Mouse (Mus musculus): ENCODE measurements around the gene Dohh. TPM values are rescaled to one million over a fixed set of nuclear protein-coding genes. Genes with fewer than 3 reads are reported as not detected.

The Dohh gene
- polyA plus RNA-seq, 1 experiment from 2014 or later = 90.4 TPM

DNA sequence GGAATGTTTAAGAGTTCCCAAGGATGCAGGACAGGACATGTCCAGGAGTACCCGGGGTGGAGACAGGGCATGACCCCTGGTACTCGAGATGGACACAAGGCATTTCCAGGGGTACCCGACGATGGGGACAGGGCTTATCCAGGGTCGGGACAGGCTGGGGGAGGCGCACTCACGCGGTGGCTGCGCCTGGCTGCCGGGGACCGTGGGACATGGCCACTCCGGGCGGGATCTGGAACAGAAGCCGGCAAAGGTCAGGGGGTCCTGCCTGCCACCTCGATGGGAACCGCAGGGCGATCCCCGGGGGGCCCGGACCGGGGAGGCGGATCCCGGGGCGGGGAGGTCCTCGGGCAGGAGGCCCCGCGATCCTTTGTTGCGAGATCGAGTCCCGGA, 34.3 kb upstream of the Dohh start:
- Histone ChIP-seq H3K4me1 (peaks cover 20% of the 10 kb centered on the region), H3K36me3 (replicated peaks) (no peaks in the 10 kb centered on the region), H3K27me3 (replicated peaks) (peaks cover 13% of the 10 kb centered on the region), H3K4me2 (peak overlapping the region; percentile 86), H3K27ac (no peak overlapping the region), H3K4me3 (peak overlapping the region; percentile 60), H3K9me3 (no peaks in the 10 kb centered on the region), H3K9ac (peak overlapping the region; percentile 41)
- under 1% methylated on average over 29 of the region's 29 CpGs for WGBS
- peak; percentile 25 for ATAC-seq (replicated peaks)

- Histone ChIP-seq H3K36me3 (replicated peaks) (no peaks in the 10 kb centered on the region), H3K4me2 (peak within 1 kb of the TSS; percentile 86), H3K4me1 (peaks cover 20% of the 10 kb centered on the region), H3K27me3 (replicated peaks) (peaks cover 9% of the 10 kb centered on the region), H3K9me3 (no peaks in the 10 kb centered on the region), H3K9ac (peak within 1 kb of the TSS; percentile 46), H3K27ac (peak within 1 kb of the TSS; percentile 72), H3K4me3 (peak within 1 kb of the TSS; percentile 60)
- ATAC-seq (replicated peaks) = peak; percentile 96
- WGBS = under 1% methylated on average over 54 of the region's 54 CpGs
Observed at GRCm38 (mm10) chr10:81350351-81351063, 33.7 kb upstream of the Dohh start, which contains the start of gene Hmg20b. Gene Hmg20b (minus strand): TSS chr10:81350480.

DNA sequence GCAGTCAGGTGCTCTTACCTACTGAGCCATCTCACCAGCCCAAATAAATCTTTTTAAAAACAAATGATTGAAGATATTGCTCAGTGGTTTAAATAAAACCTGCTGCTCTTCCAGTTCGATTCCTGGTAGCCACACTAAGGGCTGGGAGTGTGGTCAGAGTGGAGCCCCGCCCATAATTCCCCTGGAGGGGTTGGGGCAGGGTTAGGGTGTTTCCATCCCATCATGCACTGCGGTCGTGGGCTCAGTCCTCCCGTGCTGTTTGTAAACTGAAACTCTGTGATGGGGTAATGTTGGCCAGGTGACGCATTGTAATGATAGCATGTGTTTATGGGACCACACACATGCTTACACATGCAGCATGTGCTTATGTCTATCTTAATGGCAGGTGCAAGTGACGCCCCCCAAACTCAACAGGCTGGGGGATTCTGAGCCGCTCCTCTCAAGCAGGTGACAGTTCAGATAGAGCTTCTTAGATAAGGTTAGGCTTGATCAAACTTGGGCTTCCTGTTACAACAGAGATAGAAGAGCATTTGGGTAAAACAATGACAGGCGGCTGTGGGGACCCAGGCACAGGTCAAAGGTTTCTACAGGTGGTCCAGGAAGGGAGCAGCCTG, 32.4 kb upstream of the Dohh start:
- Histone ChIP-seq H3K9ac (no peak overlapping the region), H3K27ac (no peak overlapping the region), H3K4me3 (no peak overlapping the region), H3K4me2 (no peak overlapping the region), H3K4me1 (peaks cover 18% of the 10 kb centered on the region), H3K9me3 (no peaks in the 10 kb centered on the region), H3K36me3 (replicated peaks) (no peaks in the 10 kb centered on the region), H3K27me3 (replicated peaks) (peaks cover 9% of the 10 kb centered on the region)
- ATAC-seq (replicated peaks) = no peak
- 30% methylated on average over 9 of the region's 9 CpGs for WGBS

- H3K4me1 ChIP-seq = peaks cover 25% of the 10 kb centered on the region
- no peaks in the 10 kb centered on the region for H3K36me3 ChIP-seq (replicated peaks)
- ATAC-seq (replicated peaks) = no peak
- H3K9ac ChIP-seq = no peak overlapping the region
- H3K9me3 ChIP-seq = no peaks in the 10 kb centered on the region
- H3K4me2 ChIP-seq = no peak overlapping the region
- no peak overlapping the region for H3K27ac ChIP-seq
- WGBS = 63% methylated on average over 9 of the region's 9 CpGs
- no peaks in the 10 kb centered on the region for H3K27me3 ChIP-seq (replicated peaks)
- H3K4me3 ChIP-seq = no peak overlapping the region
Observed at GRCm38 (mm10) chr10:81354738-81355477, 29.3 kb upstream of the Dohh start.

DNA sequence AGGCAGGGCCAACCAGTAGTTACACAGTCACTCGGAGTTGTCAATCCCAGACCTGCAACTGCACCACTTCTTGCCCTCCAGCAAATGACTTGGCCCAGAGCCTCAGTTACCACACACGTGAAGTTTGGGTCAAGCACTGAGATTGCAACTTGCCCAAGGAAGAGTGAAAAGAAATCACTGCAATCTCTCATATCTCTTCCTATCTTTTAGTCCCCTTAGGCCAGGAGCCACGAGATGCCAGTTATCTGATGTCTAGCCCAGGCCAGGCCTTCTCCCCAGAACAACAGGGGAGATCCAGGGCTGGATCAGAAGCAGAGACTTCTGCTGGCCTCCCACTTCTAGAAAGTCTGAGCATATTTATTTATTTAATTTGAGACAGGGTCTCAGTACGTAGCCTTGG, 28.7 kb upstream of the Dohh start:
- no peak overlapping the region for H3K4me3 ChIP-seq
- WGBS = 85% methylated on average over 4 of the region's 4 CpGs

DNA sequence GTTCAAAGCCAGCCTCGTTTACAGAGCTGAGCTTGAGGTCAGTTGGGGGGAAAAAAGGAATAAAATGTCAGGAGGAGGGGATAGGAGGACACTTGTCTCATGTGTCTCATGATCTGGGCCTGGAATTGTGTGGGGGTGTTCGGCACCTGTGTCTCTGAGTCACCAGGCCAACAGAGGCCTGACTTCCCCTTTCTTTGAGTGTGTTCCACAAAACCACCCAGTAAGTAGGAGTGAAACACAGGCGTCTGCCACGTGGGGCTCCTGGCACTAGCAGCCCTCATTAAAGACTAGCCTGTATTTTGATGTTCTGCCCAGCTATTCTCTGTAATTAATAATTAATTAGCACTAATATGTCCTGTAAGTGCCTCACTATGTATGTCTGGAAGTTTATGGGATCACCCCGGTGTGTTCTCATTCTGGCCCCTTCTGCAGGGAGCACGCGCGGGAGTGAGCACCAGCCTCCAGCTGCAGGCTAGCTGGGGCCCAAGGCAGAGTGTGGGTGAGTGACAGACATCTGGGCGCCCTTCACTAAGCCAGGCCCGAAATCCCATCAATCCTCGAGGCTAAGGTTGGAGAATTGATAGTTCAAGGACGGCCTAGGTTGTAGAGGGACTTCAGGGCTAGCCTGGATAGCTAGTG, 27.8 kb upstream of the Dohh start:
- Histone ChIP-seq H3K4me1 (peaks cover 28% of the 10 kb centered on the region), H3K4me3 (peak overlapping the region; percentile 94; the same call in 1 of the 2 replicates), H3K4me2 (peak overlapping the region; percentile 97; the same call in 1 of the 2 replicates), H3K27ac (no peak overlapping the region), H3K36me3 (replicated peaks) (no peaks in the 10 kb centered on the region), H3K27me3 (replicated peaks) (no peaks in the 10 kb centered on the region), H3K9me3 (no peaks in the 10 kb centered on the region), H3K9ac (no peak overlapping the region)
- 53% methylated on average over 12 of the region's 12 CpGs for WGBS
- ATAC-seq (replicated peaks) = 0 out of 2 replicates have a peak, but pooled peaks have one; percentile 1

More for the DNA sequence above, 28.7 kb upstream of the Dohh start:
- H3K4me2 ChIP-seq = no peak overlapping the region
- no peak overlapping the region for H3K9ac ChIP-seq
- H3K4me1 ChIP-seq = peaks cover 24% of the 10 kb centered on the region
- no peaks in the 10 kb centered on the region for H3K27me3 ChIP-seq (replicated peaks)
- no peak for ATAC-seq (replicated peaks)
- H3K9me3 ChIP-seq = no peaks in the 10 kb centered on the region
- no peak overlapping the region for H3K27ac ChIP-seq
- H3K36me3 ChIP-seq (replicated peaks) = no peaks in the 10 kb centered on the region

DNA sequence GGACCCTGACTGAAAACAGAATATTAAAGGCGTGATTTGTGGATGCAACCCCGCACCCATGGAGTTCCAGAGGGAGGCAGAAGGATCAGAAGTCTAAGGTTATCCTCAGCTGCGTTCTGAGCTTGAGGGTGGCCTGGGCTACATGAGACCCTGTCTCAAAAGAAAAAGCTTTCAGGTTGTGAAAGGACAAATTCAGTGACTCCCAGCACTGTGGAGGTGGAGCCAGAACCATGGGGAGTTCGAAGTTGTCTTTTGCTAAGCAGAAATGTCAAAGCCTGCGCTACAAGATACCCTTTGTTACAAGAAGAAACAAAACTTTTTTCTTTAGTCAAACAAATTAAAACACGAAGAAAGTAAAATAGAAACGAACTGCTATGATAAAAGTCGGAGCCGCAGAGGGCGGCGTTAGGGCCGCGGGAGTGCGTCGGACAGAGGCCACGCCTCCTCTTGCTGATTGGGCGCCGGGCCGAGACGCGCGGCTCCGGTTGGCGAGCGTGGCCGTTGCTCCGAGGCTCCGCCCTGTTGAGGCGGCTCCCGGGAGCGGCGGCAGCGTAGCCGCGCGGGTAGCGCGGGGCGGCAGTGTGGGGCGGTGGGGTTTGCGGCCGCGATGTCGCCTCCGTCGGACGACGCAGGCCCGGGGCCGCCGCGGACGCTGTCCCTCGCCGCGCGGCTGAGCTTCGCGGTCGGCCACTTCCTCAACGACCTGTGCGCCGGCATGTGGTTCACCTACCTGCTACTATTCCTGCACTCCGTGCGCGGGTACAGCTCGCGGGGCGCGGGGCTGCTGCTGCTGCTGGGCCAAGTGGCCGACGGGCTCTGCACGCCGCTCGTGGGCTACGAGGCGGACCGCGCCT, 27.0 kb upstream of the Dohh start, which contains the start of gene Mfsd12:
Gene Mfsd12, plus strand, starts transcription at position 501 of the 854 bp plus-strand sequence.
- peak; percentile 93 for ATAC-seq (replicated peaks)
- H3K4me2 ChIP-seq = peak within 1 kb of the TSS; percentile 97
- WGBS = 2% methylated on average over 65 of the region's 79 CpGs
- peak within 1 kb of the TSS; percentile 62; the same call in 1 of the 2 replicates for H3K27ac ChIP-seq
- H3K4me3 ChIP-seq = peak within 1 kb of the TSS; percentile 94
- H3K4me1 ChIP-seq = peaks cover 28% of the 10 kb centered on the region
- H3K27me3 ChIP-seq (replicated peaks) = no peaks in the 10 kb centered on the region
- no peaks in the 10 kb centered on the region for H3K36me3 ChIP-seq (replicated peaks)
- peak within 1 kb of the TSS; percentile 82 for H3K9ac ChIP-seq
- H3K9me3 ChIP-seq = no peaks in the 10 kb centered on the region

GRCm38 (mm10) chr10:81358209-81358608, 26.0 kb upstream of the Dohh start:
- H3K4me3 ChIP-seq = peak overlapping the region; percentile 94

GRCm38 (mm10) chr10:81358841-81359240, 25.4 kb upstream of the Dohh start:
- H3K4me3 ChIP-seq = no peak overlapping the region
- no peaks in the 10 kb centered on the region for H3K36me3 ChIP-seq (replicated peaks)
- H3K27ac ChIP-seq = no peak overlapping the region
- H3K27me3 ChIP-seq (replicated peaks) = peaks cover 10% of the 10 kb centered on the region
- H3K4me1 ChIP-seq = peaks cover 36% of the 10 kb centered on the region
- no peak for ATAC-seq (replicated peaks)
- 56% methylated on average over 1 of the region's 1 CpGs for WGBS
- H3K4me2 ChIP-seq = peak overlapping the region; percentile 97; the same call in 1 of the 2 replicates
- H3K9ac ChIP-seq = peak overlapping the region; percentile 82; the same call in 1 of the 2 replicates
- no peaks in the 10 kb centered on the region for H3K9me3 ChIP-seq

More at GRCm38 (mm10) chr10:81358209-81358608, 26.0 kb upstream of the Dohh start:
- WGBS = 28% methylated on average over 4 of the region's 4 CpGs
- Histone ChIP-seq H3K27me3 (replicated peaks) (peaks cover 3% of the 10 kb centered on the region), H3K36me3 (replicated peaks) (no peaks in the 10 kb centered on the region), H3K4me2 (peak overlapping the region; percentile 97), H3K9me3 (no peaks in the 10 kb centered on the region), H3K9ac (peak overlapping the region; percentile 82), H3K4me1 (peaks cover 30% of the 10 kb centered on the region), H3K27ac (no peak overlapping the region)
- ATAC-seq (replicated peaks) = peak; percentile 9; the same call in 1 of the 2 replicates

DNA sequence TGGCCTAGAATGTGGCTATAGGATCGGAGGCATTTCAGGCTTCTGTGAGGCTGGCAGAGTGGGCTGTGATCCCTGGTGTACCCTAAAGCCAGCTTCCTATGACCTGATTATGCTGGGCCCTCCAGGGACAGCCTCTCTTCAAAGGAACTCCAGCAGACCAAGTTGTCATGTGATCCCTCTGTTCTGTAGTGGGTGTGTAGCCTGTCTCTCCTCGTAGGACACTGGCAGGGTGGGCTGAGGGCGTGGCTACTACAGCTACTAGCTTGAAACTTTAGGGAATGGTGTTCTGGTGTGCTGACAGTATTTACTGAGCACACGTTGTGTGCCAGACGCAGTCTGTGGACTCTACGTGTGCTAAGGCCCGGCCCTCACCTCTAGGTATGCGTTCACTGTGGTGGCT, 23.5 kb upstream of the Dohh start:
- Histone ChIP-seq H3K27ac (no peak overlapping the region), H3K4me1 (peaks cover 50% of the 10 kb centered on the region), H3K27me3 (replicated peaks) (peaks cover 13% of the 10 kb centered on the region), H3K4me3 (no peak overlapping the region), H3K9ac (no peak overlapping the region), H3K36me3 (replicated peaks) (no peaks in the 10 kb centered on the region), H3K9me3 (no peaks in the 10 kb centered on the region), H3K4me2 (no peak overlapping the region)
- no peak for ATAC-seq (replicated peaks)
- 68% methylated on average over 8 of the region's 8 CpGs for WGBS

DNA sequence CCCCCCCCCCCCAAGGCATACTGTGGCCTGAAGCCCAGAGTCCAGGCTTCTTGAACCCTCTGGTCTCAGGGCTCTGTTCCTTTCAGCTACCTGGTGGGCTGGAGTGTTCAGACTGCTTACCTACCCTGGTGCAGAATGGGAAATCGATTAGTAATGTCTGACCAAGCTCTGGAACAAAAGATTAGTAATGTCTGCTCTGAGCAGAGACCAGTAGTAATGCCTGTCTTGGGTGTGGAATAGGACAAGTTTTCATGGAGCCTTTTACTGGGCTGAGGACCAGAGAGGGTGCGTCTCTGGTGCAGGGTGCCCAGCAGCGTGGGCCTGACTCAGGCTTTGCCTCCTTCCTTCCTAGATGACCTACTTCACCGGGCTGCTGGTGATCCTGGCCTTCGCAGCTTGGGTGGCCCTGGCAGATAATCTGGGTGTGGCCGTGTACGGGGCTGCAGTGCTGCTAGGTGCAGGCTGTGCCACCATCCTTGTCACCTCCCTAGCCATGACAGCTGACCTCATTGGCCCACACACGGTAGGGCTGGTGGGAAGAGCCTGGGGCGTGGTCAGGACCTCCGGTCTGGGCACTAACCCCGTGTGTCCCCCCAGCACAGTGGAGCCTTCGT, 21.8 kb upstream of the Dohh start:
- peaks cover 45% of the 10 kb centered on the region for H3K4me1 ChIP-seq
- H3K4me3 ChIP-seq = no peak overlapping the region
- WGBS = 76% methylated on average over 12 of the region's 12 CpGs
- no peak for ATAC-seq (replicated peaks)
- no peak overlapping the region for H3K9ac ChIP-seq
- H3K36me3 ChIP-seq (replicated peaks) = peaks cover 6% of the 10 kb centered on the region
- peaks cover 13% of the 10 kb centered on the region for H3K27me3 ChIP-seq (replicated peaks)
- no peaks in the 10 kb centered on the region for H3K9me3 ChIP-seq
- H3K4me2 ChIP-seq = no peak overlapping the region
- H3K27ac ChIP-seq = no peak overlapping the region
